Mouse (Mus musculus) limb, embryonic 14.5 days (tissue): ENCODE measurements around the gene Pigs. TPM values are rescaled to one million over a fixed set of nuclear protein-coding genes. Genes with fewer than 3 reads are reported as not detected.

Source experiments
- ATAC-seq: fragments of 200-750 bp; cut with Nextera tagmentation; 2 replicates; pipeline ENCODE4 v1.8.0; 2017; ENCODE audit warnings: low read depth, moderate number of reproducible peaks, moderate TSS enrichment; ENCODE audit not compliant: low FRiP score
- DNase-seq: peaks from one replicate; pipeline ENCODE4 v3.0.0-alpha.2; 2015; ENCODE audit warnings: low spot score
- H3K27ac ChIP-seq: fragments of 300-500 bp; sonication (generic); replicated peaks from 2 replicates; pipeline ENCODE4 v1.5.1; 2014; ENCODE audit warnings: low read depth, mild to moderate bottlenecking, low read length, moderate library complexity, mixed read lengths
- H3K27me3 ChIP-seq: fragments of 300-500 bp; sonication (generic); 2 replicates; pipeline ENCODE4 v1.6.1; 2014; ENCODE audit warnings: low read length, mixed read lengths; ENCODE audit not compliant: control insufficient read depth, insufficient read depth
- H3K36me3 ChIP-seq: fragments of 300-500 bp; sonication (generic); 2 replicates; pipeline ENCODE4 v1.6.1; 2014; ENCODE audit warnings: mild to moderate bottlenecking, low read length, moderate library complexity, mixed read lengths; ENCODE audit not compliant: control insufficient read depth, insufficient read depth
- H3K4me1 ChIP-seq: fragments of 300-500 bp; sonication (generic); 2 replicates; pipeline ENCODE4 v1.6.1; 2014; ENCODE audit warnings: antibody characterized with exemption, low read length, mixed read lengths; ENCODE audit not compliant: control insufficient read depth, insufficient read depth
- H3K4me2 ChIP-seq: fragments of 300-500 bp; sonication (generic); replicated peaks from 2 replicates; pipeline ENCODE4 v1.6.1; 2014; ENCODE audit warnings: low read depth, mild to moderate bottlenecking, low read length, moderate library complexity; ENCODE audit not compliant: severe bottlenecking
- H3K4me3 ChIP-seq: fragments of 300-500 bp; sonication (generic); replicated peaks from 2 replicates; pipeline ENCODE4 v1.5.1; 2014; ENCODE audit warnings: low read length
- H3K9ac ChIP-seq: fragments of 300-500 bp; sonication (generic); 2 replicates; pipeline ENCODE4 v1.6.1; 2014; ENCODE audit warnings: mild to moderate bottlenecking, low read depth, low read length, moderate library complexity; ENCODE audit not compliant: severe bottlenecking
- H3K9me3 ChIP-seq: fragments of 300-500 bp; sonication (generic); 2 replicates; pipeline ENCODE4 v1.6.1; 2016; ENCODE audit warnings: low read length; ENCODE audit not compliant: control insufficient read depth
- POLR2A ChIP-seq: fragments of 200-500 bp; IDR thresholded peaks from 2 replicates; pipeline ENCODE4 v1.8.0; 2012; ENCODE audit warnings: inconsistent platforms, mild to moderate bottlenecking, moderate library complexity, borderline replicate concordance; ENCODE audit not compliant: insufficient read depth, insufficient read length; ENCODE audit errors: extremely low read depth
- WGBS: fragments of 180-500 bp; shearing (Covaris S2); extraction: QIAGEN DNeasy Blood & Tissue Kit; methylation state at CpG from one replicate; pipeline ENCODE4 v1.1.7; 2014; 5-methylcytosine and 5-hydroxymethylcytosine counted together
- polyA plus RNA-seq, 2 experiments: library from polyadenylated mRNA; depleted of rRNA in 1 of 2; stranded (reverse) in 1 of 2; unstranded in 1 of 2; fragments of >200 nt; fragmentation: Nextera tagmentation in 1 of 2; extraction: Ambion mirVana in 1 of 2; gene quantifications; 2 replicates each; pipeline versions ENCODE4 v1.2.1 to v1.2.3; 2012 to 2014

Pigs gene
- polyA plus RNA-seq, 2 experiments: 79.7 to 95.5 TPM

DNA sequence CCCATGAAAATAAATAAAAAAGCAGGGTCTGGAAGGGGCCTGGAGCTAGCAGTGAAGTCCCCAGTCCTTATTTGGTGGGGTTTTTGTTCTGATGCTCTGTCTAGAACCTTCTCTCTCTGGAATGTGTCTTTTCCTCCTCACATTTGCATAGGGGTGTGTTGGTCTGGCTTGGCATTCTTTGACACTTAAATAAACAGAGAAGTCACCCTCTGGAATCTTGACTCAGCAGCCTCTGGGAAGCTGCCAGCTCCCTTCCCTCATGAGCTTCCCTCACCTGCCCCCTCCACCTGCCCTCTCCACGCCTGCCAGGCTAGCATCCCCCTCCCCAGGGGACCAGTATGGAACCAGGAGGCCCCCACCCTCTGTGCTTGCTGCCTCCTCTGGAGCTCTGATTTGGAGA, 42.2 kb downstream of the Pigs start:
- no peak overlapping the region for H3K4me2 ChIP-seq
- no peak overlapping the region for H3K4me3 ChIP-seq
- H3K36me3 ChIP-seq: no peaks in the 10 kb centered on the region
- DNase-seq (no peak), ATAC-seq (no peak)
- no peaks in the 10 kb centered on the region for H3K9me3 ChIP-seq
- TF ChIP-seq POLR2A: no peak
- 33% methylated on average over 1 of the region's 1 CpGs for WGBS
- no peak overlapping the region for H3K27ac ChIP-seq
- H3K27me3 ChIP-seq: no peaks in the 10 kb centered on the region
- no peak overlapping the region for H3K9ac ChIP-seq
- H3K4me1 ChIP-seq: peaks cover 7% of the 10 kb centered on the region; the same call in 1 of the 2 replicates

DNA sequence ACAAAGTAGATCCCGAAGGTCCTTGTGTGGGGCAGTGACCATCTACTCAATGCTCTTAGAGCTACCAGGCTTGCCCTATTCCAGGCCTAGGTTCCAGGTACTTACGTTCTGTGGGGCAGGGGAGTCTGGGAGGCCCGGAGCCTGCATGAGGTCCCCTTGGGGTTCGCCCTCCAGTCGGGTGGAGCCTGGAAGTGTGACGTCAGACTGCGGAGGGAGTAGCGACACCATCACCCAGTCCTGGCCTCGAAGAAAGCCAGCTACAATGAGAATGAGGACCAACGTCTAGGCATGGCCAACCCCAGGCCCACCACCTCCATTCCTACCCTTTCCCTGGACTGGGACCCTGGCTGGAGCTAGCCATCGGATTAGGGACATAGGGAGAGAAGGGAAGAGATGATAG, 43.5 kb downstream of the Pigs start:
- WGBS: 85% methylated on average over 11 of the region's 11 CpGs

DNA sequence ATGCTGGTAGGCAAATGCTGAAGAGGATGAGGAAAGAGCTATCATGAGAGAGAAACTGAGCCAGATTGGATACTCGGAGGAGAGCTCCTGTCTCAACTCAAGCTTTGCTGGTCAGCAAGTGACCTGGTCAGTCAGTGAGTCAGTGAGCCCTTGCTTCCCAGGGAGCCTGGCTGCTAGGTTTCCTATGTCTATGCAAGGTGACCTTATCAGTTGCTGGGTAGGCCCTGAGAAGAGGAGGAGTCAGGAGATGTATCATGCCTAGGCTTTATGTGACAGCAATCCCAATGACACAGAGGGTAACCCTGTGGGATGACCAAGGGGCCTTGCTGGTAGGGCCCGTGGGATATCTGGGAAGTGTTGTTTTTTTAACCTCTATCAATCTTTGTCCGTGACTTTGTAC, 44.0 kb downstream of the Pigs start:
- DNase-seq: no peak
- H3K27ac ChIP-seq: no peak overlapping the region
- TF ChIP-seq POLR2A: no peak
- no peaks in the 10 kb centered on the region for H3K36me3 ChIP-seq
- no peak for ATAC-seq
- no peaks in the 10 kb centered on the region for H3K9me3 ChIP-seq
- no peaks in the 10 kb centered on the region for H3K27me3 ChIP-seq
- H3K9ac ChIP-seq: no peak overlapping the region
- H3K4me1 ChIP-seq: peaks cover 7% of the 10 kb centered on the region
- no peak overlapping the region for H3K4me2 ChIP-seq
- H3K4me3 ChIP-seq: no peak overlapping the region
- 77% methylated on average over 3 of the region's 3 CpGs for WGBS

More for the DNA sequence above, 43.5 kb downstream of the Pigs start:
- DNase-seq (no peak), ATAC-seq (no peak)
- H3K27me3 ChIP-seq: no peaks in the 10 kb centered on the region
- no peak overlapping the region for H3K9ac ChIP-seq
- H3K36me3 ChIP-seq: no peaks in the 10 kb centered on the region
- H3K27ac ChIP-seq: no peak overlapping the region
- no peak for TF ChIP-seq POLR2A
- H3K4me2 ChIP-seq: no peak overlapping the region
- H3K9me3 ChIP-seq: no peaks in the 10 kb centered on the region
- H3K4me1 ChIP-seq: peaks cover 7% of the 10 kb centered on the region; the same call in 1 of the 2 replicates
- no peak overlapping the region for H3K4me3 ChIP-seq

DNA sequence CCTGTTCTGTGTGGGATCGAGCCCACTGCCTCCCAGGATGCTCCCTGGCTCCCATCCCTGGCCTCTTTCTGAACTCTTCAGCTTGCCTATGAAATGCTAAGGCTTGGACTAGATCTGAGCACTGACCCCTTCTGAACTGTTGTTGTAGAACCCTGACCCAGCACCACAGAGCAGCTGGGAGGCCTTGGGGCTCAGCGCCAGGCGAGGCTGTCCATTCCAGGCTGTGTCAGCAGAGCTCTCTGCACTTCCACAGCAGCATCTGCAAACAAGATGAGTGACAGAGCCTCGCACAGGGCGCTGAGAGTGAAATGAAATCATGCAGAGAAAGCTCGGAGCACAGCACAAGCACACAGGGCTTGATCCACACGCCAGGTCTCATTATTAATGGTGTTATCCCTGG, 44.4 kb downstream of the Pigs start:
- no peak for TF ChIP-seq POLR2A
- DNase-seq: no peak
- no peak overlapping the region for H3K4me3 ChIP-seq
- no peaks in the 10 kb centered on the region for H3K36me3 ChIP-seq
- H3K9me3 ChIP-seq: no peaks in the 10 kb centered on the region
- no peak overlapping the region for H3K4me2 ChIP-seq
- peaks cover 11% of the 10 kb centered on the region for H3K4me1 ChIP-seq
- no peak overlapping the region for H3K27ac ChIP-seq
- no peak overlapping the region for H3K9ac ChIP-seq
- WGBS: 69% methylated on average over 7 of the region's 7 CpGs
- no peaks in the 10 kb centered on the region for H3K27me3 ChIP-seq
- no peak for ATAC-seq

DNA sequence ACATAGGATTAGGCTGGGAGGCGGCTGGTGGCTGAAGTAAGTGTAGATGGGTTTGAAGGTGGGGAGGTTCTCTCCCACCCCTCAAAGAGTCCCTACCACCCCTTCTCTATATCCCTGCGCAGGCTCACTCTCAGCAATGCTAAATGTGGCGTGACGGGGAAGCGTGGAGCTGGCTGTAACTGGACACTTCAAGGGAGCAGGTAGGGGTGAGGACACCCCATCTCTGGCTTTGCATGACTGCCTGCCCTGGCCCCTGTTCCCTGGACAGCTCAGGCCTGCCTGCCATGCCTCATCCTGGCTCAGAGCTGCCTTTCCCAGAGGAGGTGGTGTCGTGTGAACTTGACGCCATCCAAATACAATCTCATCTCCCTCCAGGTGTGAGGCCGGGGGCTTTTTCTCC, 45.9 kb downstream of the Pigs start:
- H3K27ac ChIP-seq: no peak overlapping the region
- no peak overlapping the region for H3K4me2 ChIP-seq
- H3K9ac ChIP-seq: no peak overlapping the region
- 60% methylated on average over 8 of the region's 8 CpGs for WGBS
- H3K9me3 ChIP-seq: no peaks in the 10 kb centered on the region
- ATAC-seq: no peak
- no peak for DNase-seq
- H3K4me3 ChIP-seq: no peak overlapping the region
- no peaks in the 10 kb centered on the region for H3K27me3 ChIP-seq
- no peak for TF ChIP-seq POLR2A
- H3K36me3 ChIP-seq: no peaks in the 10 kb centered on the region
- peaks cover 13% of the 10 kb centered on the region for H3K4me1 ChIP-seq
